In the genomic region with DNA sequence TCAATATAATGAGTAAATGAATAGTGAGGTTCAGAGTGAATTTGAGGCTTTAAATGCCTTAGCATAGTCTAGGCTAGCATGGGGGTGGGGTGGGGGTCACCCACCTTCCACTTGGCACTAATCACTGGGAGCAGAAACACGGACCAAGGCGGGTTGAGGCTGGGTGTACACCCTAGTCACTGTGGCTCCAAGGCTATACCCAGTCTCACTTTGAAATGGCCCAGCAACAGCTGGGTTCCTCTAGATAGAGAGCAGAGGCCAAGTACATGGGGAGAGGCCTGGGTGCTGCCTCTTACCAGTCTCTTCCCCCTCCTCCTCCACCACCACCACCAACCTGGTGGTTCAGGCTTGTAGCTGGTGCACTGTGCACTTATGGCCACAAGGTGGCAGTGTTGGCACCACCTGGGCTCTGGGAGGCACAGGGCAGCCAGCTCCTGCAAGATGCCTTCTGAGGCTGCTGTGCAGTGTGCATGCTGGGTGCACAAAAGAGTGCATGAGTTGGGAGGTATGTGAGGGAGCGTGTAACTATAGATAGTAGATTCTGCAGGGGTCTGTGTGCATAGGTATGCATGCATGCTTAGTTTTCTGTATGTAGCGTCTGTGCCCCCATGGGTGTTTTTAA, we compare ENCODE assay signal across 8 mouse cellular contexts.
A peak's percentile ranks its signal among the peaks of the same experiment; 100 is the strongest.
DNase-seq lines count a peak whose midpoint lies in the region; ATAC-seq lines count a peak whose summit lies in the region.

No protein-coding gene starts in this region.

- peaks cover 27% of the 10 kb centered on the region for H3K4me1 ChIP-seq in hindbrain, embryonic 15.5 days (replicated peaks)

- peak; percentile 86 for DNase-seq in ZHBTc4 (ENCODE audit: low read depth, low spot score)
- DNase-seq in cerebellum, postnatal 25 days: peak; percentile 83 to 88
- peak; percentile 83 to 87 for DNase-seq in frontal cortex, postnatal 36 days (ENCODE audit: low spot score in 2 of 2)
- peak; percentile 74 to 82 for DNase-seq in layer of hippocampus, postnatal 25 days (ENCODE audit: extremely low spot score in 1 of 2, low spot score in 1 of 2)
- peak; percentile 90 to 91 for DNase-seq in right cerebral cortex, postnatal 10 days (ENCODE audit: low spot score in 2 of 2)
- peak; percentile 69 for DNase-seq in urinary bladder, postnatal 25 days (ENCODE audit: low spot score)

- H3K36me3 ChIP-seq in hindbrain, embryonic 15.5 days: no peaks in the 10 kb centered on the region

- no peak overlapping the region for H3K9ac ChIP-seq in hindbrain, embryonic 15.5 days

- no peaks in the 10 kb centered on the region for H3K9me3 ChIP-seq in hindbrain, embryonic 15.5 days

- no peak overlapping the region for H3K4me2 ChIP-seq in hindbrain, embryonic 15.5 days

- peak overlapping the region; percentile 53 for H3K27ac ChIP-seq in hindbrain, embryonic 15.5 days (replicated peaks)

- no peak overlapping the region for H3K4me3 ChIP-seq in hindbrain, embryonic 15.5 days

- ATAC-seq in hindbrain, embryonic 15.5 days (ENCODE audit: low FRiP score, low read depth): peak; percentile 85
- ATAC-seq in megakaryocyte, adult 5-6 weeks (ENCODE audit: poor library complexity, severe bottlenecking): peak; percentile 94

- no peaks in the 10 kb centered on the region for H3K27me3 ChIP-seq in hindbrain, embryonic 15.5 days

- 68% methylated on average over 4 of the region's 4 CpGs for WGBS in hindbrain, embryonic 15.5 days
